ENCODE assay signal across 8 mouse cellular contexts in genomic region chr10:74937003-74937790, GRCm38 (mm10). TPM values are rescaled to one million over a fixed set of nuclear protein-coding genes. Genes with fewer than 3 reads are reported as not detected.
DNase-seq lines count a peak whose midpoint lies in the region; ATAC-seq and TF ChIP-seq lines count a peak whose summit lies in the region.

No protein-coding gene starts in this region.

- ATAC-seq in hindbrain, embryonic 15.5 days (ENCODE audit: low FRiP score, low read depth): peak; percentile 69; the same call in 1 of the 2 replicates
- peak; percentile 39; the same call in 1 of the 2 replicates for ATAC-seq in lung, embryonic 16.5 days (ENCODE audit: low read depth)

- TF ChIP-seq CTCF in bone marrow, adult 2 months (IDR thresholded peaks at IDR 0.05; ENCODE audit: control insufficient read depth, insufficient read depth, low read length): peak; percentile 70

- TF ChIP-seq POLR2A in bone marrow, adult 2 months (IDR thresholded peaks at IDR 0.05; ENCODE audit: borderline replicate concordance, control insufficient read depth, low read depth, low read length): no peak

- 84% methylated on average over 10 of the region's 10 CpGs for WGBS in bone marrow, adult 2 months
- 82% methylated on average over 10 of the region's 10 CpGs for WGBS in hindbrain, embryonic 15.5 days
- 73% methylated on average over 10 of the region's 10 CpGs for WGBS in lung, embryonic 16.5 days

- no peak overlapping the region for H3K9ac ChIP-seq in hindbrain, embryonic 15.5 days
- H3K9ac ChIP-seq in lung, embryonic 16.5 days (ENCODE audit: low read length): no peak overlapping the region

- H3K27ac ChIP-seq in bone marrow, adult 2 months (ENCODE audit: control insufficient read depth, insufficient read depth, low read depth, low read length, poor library complexity): no peak overlapping the region
- H3K27ac ChIP-seq in hindbrain, embryonic 15.5 days (replicated peaks): no peak overlapping the region
- H3K27ac ChIP-seq in lung, embryonic 16.5 days (ENCODE audit: low read length): no peak overlapping the region

- H3K36me3 ChIP-seq in hindbrain, embryonic 15.5 days: no peaks in the 10 kb centered on the region
- no peaks in the 10 kb centered on the region for H3K36me3 ChIP-seq in lung, embryonic 16.5 days (ENCODE audit: control insufficient read depth, insufficient read depth, low read length)
- no peaks in the 10 kb centered on the region for H3K36me3 ChIP-seq in splenic B cell, adult 2 months (ENCODE audit: control insufficient read depth, insufficient read depth, low read length, poor library complexity, severe bottlenecking)

- no peaks in the 10 kb centered on the region for H3K27me3 ChIP-seq in hindbrain, embryonic 15.5 days
- no peaks in the 10 kb centered on the region for H3K27me3 ChIP-seq in lung, embryonic 16.5 days (ENCODE audit: control insufficient read depth, insufficient read depth, low read depth, low read length)
- no peaks in the 10 kb centered on the region for H3K27me3 ChIP-seq in splenic B cell, adult 2 months (ENCODE audit: control insufficient read depth, insufficient read depth, low read length, poor library complexity, severe bottlenecking)

- DNase-seq in cerebellum, postnatal 14 days: peak; percentile 51 to 53
- DNase-seq in cerebellum, adult 11 months: no peak
- peak; percentile 65 for DNase-seq in 3T3-L1 (ENCODE audit: low read depth, low spot score)
- peak; percentile 50 for DNase-seq in splenic B cell, adult 2 months (ENCODE audit: low read depth, low spot score)
- no peak for DNase-seq in layer of hippocampus, adult 9-10 months (ENCODE audit: low spot score)

- H3K9me3 ChIP-seq in hindbrain, embryonic 15.5 days: no peaks in the 10 kb centered on the region
- no peaks in the 10 kb centered on the region for H3K9me3 ChIP-seq in lung, embryonic 16.5 days (ENCODE audit: control insufficient read depth, low read length)

- H3K4me1 ChIP-seq in bone marrow, adult 2 months (ENCODE audit: control insufficient read depth, insufficient read depth, low read length): no peaks in the 10 kb centered on the region
- no peaks in the 10 kb centered on the region for H3K4me1 ChIP-seq in hindbrain, embryonic 15.5 days (replicated peaks)
- no peaks in the 10 kb centered on the region for H3K4me1 ChIP-seq in lung, embryonic 16.5 days (replicated peaks; ENCODE audit: control insufficient read depth, insufficient read depth, low read length)

- H3K4me3 ChIP-seq in bone marrow, adult 2 months (replicated peaks; ENCODE audit: control insufficient read depth, low read depth, low read length): no peak overlapping the region
- no peak overlapping the region for H3K4me3 ChIP-seq in hindbrain, embryonic 15.5 days
- H3K4me3 ChIP-seq in lung, embryonic 16.5 days (ENCODE audit: low read length): no peak overlapping the region

- no peak overlapping the region for H3K4me2 ChIP-seq in hindbrain, embryonic 15.5 days
- H3K4me2 ChIP-seq in lung, embryonic 16.5 days (ENCODE audit: low read depth, low read length): no peak overlapping the region

RNA-seq across cellular contexts. Expression of gene Gnaz, which starts 29.8 kb away (rescaled TPM):
- polyA plus RNA-seq in bone marrow, adult 2 months (2011; ENCODE audit: insufficient read depth, insufficient read length, low replicate concordance, missing spikeins): 11.6 and 20.9 TPM in 2 replicates
- 76.3 and 85.5 TPM in 2 replicates for polyA plus RNA-seq in hindbrain, embryonic 15.5 days (2015; fragmentation: Nextera tagmentation; extraction: Ambion mirVana)
- polyA plus RNA-seq in lung, embryonic 16.5 days (2015; fragmentation: Nextera tagmentation; extraction: Ambion mirVana): 1.9 and 2.1 TPM in 2 replicates

Comparison
In these comparisons a context has a peak if more than half of its experiments do, and no peak if none do; other contexts are left out.
1. DNase-seq: peak in cerebellum, postnatal 14 days (2 of 2), 3T3-L1 (single experiment) and splenic B cell, adult 2 months (single experiment); none in cerebellum, adult 11 months (single experiment) and layer of hippocampus, adult 9-10 months (single experiment).